Mouse (Mus musculus) lung, adult 18-20 months (tissue): Measurements from ENCODE around the gene Myl7.
"Not testable (repeated sequence)": the region's sequence is repeated elsewhere in the genome, so short reads cannot be mapped to it uniquely, and the experiment has no call there.

ENCODE experiments used
- DNase-seq, 2 experiments: peaks; one replicate each; pipeline ENCODE4 v3.0.0; 2022; ENCODE audit warnings: mixed read lengths in 2 of 2

The Myl7 gene

DNA sequence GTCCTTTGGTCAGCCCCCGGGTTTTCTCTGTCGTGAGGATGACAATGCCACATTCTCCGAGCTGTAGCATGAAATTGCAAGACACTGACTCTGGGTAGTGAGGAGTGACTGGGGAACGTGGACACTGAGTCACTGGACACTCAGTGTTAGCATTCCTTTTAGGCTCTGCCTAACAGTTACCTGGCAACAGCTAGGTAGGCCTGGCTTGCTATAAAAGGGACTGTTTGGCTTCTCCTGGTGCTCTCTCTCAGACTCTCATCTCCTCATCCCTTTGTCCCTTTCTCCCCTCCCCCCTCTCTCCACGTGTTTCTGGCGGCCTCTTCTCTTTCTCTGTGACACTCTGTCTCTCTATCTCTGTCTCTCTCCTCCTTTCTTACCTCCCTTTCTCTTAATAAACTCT, 3.8 kb upstream of the Myl7 start:
- no peak for DNase-seq

DNA sequence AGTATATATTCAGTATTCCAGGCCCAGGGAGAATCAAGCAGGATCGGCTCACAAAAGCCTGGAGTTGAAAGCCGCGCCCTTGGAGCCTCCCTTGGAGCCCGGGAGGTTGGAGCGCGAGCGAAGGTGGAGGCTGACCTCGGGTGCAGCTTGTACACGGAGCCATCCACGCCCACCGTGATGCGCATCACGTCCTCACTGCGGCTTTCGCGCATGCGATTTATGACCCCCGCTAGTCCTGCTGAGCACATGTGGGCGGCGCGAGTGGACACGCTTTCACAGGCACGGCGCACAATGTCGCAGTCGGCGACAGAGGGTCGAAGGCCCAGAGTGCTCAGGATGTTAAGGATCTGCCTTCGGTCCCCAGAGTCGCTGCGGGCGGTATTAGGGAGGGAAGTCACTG, 3.4 kb upstream of the Myl7 start:
- peak in 1 of 2 experiments; percentile 46 for DNase-seq

DNA sequence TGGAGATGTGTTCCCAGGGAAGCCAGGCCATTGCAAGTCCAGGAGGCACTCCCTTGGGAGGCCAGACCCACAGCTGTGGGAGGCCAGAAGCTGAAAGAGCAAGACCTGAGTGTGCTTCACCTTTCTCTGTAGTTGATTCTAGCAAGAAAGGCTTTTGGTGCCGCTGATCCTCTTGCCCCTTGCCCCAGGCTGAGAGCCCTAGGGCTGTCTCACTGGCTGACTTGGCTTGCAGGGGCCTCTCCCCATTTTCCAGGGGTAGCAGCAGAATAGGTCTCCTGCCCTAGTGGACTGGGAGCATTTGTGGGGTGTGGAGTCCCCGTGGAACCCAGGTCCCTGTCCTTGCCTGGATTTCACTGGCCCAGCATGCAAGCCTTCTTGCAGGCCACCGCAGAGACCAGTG, 2.7 kb upstream of the Myl7 start:
- no peak for DNase-seq

DNA sequence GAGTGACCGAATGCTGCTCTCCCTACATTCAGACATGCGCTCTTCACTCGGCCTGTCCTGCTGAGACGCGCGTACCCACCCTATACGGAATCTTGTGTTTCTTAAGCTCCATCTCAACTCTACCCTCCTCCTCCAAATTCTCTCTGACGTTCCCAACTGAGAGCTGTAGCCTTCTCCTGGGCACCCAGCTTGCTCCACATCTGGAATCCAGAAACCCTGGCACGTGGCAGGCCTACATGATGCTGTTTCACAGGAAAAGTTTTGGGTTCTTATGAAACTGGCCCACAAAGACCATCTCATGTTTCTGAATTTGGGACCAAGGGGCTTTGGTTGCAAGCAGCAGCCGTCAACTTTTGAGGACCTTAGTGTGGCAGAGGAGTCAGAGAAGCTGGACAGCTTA, 704 bp upstream of the Myl7 start:
- DNase-seq: no peak

DNA sequence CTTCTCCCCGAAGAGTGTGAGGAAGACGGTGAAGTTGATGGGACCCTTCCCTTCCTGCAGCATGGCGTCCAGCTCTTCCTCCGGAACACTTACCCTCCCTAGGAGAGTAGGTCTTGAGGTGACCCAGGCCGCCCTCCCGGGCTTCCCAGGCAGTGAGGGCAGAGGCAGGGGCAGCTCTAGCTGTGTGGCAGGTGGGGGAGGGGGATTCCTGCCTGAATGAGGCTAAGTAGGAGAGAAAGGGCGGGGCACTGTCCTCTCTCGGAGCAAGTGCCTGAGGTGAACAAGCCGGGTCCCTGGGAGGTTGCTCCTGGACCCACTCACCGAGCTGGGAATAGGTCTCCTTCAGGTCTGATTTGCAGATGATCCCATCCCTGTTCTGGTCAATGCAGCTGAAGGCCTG, 743 bp downstream of the Myl7 start:
- DNase-seq: no peak

DNA sequence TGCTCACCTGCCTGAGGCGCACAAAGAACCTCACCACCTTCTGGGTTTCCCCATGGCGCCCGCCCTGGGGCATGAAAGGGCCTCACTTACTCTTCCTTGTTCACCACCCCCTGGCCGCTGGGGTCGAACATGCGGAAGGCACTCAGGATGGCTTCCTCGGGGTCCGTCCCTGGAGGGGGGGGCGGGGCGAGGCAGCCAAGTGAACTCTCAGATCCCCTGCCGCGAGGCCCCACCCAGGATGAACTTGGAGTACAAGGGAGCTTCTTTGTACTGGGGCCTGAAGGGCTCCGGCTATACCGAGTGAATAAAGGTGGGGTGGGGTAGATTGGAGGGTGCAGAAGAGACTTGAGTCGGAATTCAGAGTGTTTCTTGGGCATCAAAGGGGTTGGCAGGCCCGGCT, 1.4 kb downstream of the Myl7 start:
- no peak for DNase-seq

DNA sequence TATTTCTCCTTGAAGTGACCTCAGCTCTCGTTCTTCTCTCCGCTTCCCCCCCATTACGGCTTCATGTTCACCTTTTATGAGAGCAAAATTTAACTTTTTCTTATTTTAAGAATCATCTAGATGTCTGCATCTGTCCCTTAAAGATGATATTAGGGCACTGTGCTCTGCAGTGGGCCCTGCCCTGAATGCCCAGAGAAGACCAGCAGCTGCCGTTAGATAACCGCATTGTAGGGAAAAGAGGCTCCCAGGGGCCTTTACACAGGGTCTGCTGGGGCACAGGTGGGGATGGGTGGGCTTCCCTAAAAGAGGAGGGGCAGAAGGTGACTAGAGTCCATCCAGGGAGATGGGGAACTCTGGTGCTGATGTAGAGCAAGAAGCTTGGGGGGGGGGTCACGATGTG, 4.8 kb downstream of the Myl7 start:
- DNase-seq: no peak

DNA sequence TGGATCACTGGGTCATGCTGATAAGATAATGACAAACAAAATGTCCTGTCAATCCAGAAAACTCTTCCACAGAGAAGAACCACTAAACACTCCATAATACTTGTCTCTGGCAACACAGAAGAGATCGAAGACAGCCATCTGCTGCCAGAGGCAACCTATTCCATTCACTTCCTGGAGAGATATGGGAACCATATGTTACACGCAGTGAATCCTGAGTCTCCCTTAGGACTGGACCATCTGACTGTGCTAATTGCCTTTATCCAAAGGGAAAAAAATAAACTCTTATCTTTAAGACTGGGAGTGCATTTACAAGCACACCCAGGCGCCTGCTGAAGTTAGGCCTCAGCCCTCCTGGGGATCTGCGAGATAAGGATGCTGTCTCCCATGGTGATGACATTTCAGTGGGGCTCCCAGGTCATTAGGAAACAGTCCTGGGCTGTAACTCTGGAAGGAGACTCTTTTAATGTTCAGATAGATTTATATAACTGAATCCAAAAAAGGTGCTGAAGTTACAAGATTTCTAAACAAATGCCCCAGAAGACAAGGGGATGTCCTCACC, 5.7 kb downstream of the Myl7 start:
- no peak for DNase-seq

DNA sequence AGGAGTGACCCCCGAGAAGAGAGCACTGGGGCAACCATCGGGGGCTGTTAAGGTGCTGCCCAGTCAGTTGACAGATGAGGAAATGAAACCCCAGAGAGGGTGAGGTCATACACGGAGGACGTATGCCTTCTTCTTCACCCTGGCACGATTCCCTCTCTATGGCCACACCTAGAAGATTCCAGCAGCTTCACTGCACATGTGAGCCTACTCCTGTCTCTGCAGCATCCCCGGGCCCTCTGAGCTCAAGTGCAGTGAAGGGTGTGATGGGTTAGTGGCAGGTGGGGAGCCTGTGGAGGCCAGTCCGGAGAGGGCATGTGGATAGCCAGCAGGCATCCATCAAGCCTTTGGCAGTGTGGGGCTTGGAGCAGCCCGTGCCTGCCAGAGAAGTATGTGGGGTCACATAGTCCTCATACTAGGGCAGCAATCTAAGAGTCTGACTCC, 6.4 kb downstream of the Myl7 start:
- DNase-seq: peak; percentile 44 to 45

DNA sequence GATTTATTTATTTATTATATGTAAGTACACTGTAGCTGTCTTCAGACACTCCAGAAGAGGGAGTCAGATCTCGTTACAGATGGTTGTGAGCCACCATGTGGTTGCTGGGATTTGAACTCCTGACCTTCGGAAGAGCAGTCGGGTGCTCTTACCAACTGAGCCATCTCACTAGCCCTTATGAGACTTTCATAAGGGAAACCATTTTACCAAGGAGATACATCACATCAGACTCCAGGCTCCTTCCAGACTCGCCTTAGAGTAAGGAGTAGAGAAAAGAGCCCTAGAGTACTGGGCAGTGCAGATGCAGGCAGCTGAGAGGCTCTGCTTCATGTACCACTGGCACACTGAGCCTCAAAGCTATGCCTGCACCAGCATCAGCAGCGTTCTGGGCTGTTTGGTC, 10.0 kb downstream of the Myl7 start:
- DNase-seq: not testable (repeated sequence)

DNA sequence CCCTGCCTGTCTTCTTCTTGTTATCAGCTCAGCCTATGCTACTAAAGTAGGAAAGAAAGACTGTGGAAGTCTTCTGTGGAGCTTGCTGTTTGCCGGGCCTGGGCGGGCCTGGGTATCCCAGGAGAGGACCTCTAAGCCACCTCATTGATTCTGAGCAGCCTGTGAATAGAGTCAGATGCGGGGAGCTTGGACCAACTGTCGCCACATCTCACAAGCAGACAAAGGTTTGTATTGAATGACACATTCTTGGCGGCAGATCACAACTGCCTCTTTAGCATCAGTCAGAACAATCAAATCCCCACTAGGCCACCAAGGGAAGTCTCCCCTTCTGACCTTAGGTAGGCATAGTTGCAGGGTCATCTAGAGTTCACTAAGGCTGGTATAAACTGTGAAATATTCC, 11.3 kb downstream of the Myl7 start:
- no peak for DNase-seq

DNA sequence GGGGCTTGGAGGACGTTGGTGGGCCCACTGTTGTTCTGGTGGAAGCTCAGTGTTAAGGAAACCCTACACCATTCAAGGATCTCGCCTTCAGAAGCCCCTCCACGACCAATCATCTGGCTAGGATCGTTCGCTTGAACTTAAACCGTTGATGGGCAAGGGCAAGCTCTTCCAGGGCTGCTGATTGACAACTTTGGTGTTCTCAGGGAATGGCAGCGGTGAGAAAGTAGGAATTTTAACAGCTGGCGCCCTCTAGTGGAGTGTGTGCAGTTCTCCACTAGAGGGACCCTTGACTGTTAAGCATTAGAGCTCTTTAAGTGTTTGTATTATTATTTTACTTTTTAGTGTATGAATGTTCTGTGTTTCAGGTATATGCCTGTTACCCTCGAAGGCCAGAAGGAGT, 12.4 kb downstream of the Myl7 start:
- DNase-seq: peak; percentile 55 to 70

DNA sequence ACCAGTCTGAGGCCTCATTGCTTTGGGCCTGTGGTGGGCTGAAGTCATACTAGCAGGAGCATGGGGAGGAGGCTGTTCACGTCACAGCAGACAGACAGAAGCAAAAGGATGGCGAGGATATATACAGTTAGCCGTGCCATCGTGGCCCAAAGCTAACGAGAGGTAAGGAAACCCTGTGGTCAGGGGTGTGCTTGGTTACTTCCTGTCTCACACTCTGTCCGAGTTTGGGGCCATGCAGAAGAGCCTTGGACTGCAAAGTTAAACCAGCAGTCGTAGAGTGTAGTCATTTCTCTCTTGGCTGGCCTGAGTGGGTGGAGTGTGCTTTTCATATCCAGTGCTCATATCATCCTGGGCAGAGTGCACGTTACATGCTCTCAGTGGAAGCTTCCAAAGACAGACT, 16.1 kb downstream of the Myl7 start:
- no peak for DNase-seq

DNA sequence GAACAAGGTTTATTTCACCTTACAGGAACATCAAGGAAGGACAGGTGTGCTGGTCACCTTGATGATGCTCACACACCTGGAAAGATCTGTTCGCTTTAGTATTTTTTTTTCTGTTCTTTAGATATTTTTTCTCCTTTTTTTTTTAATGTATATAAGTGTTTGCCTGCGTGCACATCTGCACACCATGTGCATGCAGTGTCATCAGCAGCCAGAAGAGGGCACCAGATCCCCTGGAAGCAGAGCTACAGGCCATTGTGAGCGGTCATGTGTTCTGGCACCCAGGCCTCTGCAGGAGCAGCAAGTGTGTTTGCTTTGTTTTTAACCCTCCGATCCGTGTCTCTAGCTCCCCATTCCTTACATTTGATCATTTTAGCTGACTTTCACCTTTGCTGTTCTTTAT, 18.7 kb downstream of the Myl7 start:
- peak; percentile 46 to 56 for DNase-seq

DNA sequence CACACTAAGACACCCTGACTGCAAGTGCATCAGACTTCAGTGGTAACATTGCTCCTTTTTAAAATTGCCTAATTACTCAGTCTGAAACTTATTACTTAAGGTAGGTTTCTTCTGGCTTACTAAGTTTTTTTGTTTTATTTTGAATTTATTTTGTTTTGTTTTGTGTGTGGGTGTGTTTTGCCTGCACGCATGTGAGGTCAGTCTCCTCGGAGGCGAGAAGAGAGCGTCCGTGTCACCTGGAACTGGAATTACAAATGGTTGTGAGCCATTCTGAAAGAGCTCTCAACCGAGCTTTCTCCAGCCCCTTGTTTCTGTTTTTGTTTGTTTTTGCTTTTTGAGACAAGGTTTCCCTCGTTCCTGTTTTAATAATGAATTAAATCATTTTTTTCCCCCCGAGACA, 19.9 kb downstream of the Myl7 start:
- no peak for DNase-seq

DNA sequence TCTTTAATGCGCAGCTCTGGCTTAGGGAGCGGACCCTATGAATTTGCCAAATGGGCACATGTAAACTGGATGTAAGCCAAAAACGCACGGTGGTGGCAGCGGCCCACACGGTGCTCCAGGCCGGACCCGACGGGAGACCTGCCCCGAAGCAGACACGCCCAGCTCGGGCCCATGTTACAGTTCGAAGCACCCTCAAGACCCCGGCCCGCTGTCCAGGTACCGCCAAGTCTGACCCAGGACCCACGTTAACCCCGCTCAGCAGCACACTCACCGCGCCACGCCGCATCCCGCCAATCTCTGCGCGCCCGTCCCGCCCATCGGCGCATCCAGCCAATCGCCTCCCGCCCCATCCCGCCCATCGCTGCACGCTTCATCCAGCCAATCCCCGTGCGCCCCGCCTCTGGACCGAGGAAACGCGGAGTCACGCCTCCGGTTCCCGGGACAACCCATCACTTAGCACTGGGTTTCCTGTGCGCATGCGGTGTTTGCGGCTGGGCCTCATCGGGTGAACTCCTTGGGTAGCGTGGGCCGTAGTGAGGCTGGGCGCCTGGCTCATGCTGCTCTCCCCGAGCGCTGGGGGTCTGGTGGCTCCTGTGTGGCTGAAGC, 20.6 kb downstream of the Myl7 start, which contains the start of gene Pold2:
Gene Pold2, minus strand, starts transcription at position 372 of the 606 bp plus-strand sequence.
- DNase-seq: peak; percentile 98 to 99

DNA sequence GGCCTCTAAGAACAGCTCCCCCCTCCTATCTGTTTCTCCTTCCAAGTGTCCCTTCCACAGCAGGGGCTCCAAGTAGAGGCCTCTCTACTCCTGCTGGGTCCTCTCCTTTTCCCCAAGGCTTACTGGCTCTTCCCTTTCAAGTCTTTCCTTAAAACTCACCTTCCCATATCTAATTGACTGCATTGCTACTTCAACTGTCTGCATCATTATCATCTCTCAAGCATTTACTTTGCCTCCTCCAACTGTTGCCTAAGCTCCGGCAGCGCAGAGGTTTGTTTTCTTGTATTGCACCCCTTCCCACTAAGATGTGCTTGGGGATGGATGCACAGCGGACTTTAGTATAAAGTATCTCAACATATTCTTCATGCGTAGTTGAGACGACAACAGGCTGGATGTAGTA, 21.2 kb downstream of the Myl7 start:
- DNase-seq: no peak

DNA sequence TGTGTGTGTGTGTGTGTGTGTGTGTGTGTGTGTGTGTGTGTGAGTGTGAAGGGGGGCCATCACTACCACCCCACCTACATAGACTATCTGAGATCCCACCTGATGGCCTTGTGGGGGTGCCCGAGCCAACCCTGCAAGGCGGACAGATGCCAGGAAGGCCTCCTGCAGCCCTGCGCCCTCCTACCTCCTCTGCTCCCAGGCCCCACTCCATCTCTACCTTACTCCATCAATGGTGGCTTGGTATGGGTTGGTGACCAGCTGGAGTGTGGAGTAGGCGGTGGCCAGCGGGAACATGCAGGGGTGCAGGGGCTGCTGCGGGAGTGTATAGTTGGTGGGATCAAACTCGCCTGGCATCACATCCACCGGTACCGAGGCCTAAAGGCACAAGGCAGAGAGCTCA, 25.4 kb downstream of the Myl7 start:
- no peak for DNase-seq

DNA sequence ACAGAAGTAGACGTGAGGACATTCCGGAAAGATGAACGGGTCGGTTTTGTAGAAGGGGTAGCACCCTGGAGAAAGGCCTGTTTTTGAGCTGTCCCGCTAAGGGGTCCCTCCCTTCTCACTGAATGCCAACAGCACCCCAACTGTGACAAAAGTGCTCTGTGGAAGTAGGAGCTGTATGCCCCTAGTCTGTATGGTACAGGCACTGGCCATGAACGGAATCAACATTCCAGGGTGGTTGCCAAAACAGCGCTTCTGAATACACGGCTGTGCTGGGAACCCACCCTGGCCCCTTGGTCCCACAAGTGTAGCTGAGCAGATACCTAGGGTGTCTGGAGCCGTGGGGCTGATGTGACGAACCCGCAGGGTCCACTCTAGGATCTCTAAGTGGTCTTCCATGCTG, 25.9 kb downstream of the Myl7 start:
- no peak for DNase-seq

DNA sequence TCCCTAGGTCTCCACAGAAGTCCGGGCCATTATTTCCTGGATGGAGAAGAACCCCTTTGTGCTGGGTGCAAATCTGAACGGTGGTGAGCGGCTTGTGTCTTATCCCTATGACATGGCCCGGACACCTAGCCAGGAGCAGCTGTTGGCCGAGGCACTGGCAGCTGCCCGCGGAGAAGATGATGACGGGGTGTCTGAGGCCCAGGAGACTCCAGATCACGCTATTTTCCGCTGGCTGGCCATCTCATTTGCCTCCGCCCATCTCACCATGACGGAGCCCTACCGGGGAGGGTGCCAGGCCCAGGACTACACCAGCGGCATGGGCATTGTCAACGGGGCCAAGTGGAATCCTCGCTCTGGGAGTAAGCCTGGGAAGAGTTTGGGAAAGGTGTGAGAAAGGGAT, 28.5 kb downstream of the Myl7 start:
- no peak for DNase-seq

DNA sequence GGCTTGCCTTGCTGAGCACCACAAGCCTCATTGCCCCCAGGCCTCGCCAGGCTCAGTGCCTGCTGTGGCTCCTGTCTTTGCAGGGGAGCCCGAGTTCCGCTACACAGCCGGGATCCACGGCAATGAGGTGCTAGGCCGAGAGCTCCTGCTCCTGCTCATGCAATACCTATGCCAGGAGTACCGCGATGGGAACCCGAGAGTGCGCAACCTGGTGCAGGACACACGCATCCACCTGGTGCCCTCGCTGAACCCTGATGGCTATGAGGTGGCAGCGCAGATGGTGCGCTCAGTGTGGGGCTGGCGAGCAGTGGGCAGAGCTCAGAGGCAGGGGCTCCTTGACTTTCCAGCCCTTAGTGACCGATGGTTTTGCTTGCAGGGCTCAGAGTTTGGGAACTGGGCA, 29.3 kb downstream of the Myl7 start:
- no peak for DNase-seq

DNA sequence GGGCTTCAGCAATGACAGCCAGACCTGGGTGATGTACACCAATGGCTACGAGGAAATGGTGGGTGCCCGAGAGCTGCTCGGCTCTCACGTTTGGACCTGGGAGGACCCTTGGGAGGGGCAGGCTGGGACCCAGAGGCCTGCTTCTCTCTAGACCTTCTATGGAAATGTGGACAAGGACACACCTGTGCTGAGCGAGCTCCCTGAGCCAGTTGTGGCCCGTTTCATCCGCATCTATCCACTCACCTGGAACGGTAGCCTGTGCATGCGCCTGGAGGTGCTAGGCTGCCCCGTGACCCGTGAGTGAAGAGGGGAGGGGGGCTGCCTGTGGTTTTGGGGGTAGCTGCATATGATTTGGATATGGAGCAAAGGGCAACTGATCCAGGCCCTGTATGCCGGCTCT, 30.3 kb downstream of the Myl7 start:
- no peak for DNase-seq

DNA sequence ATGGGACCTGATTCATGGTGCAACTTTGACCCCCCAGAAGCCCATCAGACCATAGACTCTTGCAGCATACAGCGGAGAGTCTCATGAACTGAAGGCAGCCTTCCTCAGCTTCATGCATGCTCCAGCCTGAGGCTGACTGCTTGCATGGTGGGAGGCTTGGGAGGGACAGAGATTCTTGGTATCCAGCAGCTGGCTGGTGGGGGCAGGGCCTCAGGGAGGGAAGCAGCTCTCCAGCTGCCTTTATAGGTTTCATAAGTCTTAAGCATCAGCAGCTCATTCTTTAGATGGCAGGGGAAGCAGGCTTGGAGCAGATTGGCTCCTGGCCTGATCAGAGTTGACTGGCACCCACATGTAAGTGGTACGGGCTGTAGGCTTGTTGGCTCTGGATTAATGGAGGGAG, 31.4 kb downstream of the Myl7 start:
- no peak for DNase-seq

DNA sequence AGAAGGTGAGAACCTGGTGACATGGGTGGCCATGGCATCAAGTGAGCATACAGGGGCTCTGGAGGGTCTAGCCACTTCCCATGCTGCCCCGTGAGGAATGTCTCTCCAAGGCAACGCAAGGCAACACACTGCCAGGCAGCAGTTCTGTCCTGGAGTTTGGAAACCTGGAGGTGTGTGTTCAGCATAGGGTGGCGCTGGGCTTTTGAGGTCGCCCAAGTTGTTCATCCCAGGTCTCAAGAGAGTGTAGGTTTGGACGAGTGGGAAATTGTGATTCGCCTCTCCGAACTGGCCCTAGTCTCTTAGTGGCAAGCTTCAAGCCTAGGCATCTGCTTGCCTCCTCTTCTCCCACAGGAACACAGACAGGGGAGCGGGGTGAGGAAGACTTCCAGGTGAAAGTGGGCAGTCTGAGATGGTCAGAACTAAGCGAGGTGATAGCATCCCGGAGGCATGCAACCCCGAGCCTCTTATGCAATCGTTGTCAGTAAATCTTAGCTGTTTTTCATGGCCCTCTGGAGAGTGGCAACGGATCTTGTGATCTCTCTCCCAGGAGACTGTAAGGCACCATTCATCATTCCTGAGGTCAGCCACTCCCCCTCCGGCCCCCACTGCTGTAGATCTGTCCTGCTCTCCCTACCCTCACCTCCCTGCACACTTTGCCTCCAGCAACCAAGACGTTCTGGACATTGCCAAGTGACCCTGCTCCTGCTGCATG, 36.0 kb downstream of the Myl7 start:
- peak; percentile 50 to 56 for DNase-seq
